Comparison of ENCODE assay signal across 13 mouse cellular contexts in the genomic region with DNA sequence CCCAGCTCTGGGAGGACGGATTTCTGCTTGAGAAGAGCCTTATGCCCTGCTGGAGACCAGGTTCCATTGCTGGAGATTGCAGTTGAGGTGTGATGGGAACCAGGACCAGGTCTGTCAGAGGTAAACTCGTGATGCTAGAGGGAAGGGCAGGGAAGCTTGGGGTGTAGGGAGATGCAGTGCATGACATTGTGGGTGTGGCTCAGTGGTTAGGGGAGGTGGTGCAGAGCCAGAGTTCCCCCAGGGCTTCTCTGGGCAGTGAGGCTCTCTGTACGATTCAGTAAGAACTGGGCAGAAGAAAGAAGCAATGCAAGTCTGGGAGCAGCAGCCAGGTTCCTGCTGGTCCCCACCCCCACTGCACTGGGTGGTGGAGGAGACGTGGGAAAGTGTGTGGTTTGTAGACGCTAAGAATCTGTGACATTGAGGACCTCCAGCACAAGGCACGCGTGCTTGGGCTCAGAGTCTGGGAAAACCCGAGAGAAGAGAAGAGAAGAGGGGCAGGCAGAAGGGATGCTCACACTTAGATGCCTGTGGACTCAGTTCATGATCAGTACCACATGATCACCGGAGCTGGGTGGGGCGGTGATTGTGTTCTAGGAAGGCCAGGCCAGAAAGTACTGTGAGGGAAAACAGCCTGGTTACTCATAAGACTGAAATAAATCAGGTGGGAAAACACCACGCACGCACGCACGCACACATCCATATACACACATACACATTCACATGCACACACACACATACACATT. TPM values are rescaled to one million over a fixed set of nuclear protein-coding genes. Genes with fewer than 3 reads are reported as not detected.
DNase-seq lines count a peak whose midpoint lies in the region; ATAC-seq and TF ChIP-seq lines count a peak whose summit lies in the region.
"Had no signal": no experiment of that assay in that cellular context is flagged by ENCODE, and none has a peak within 500 bp of the region (broad histone marks: within the 10 kb centered on the region; RNA-seq: fewer than 3 reads in every experiment).

No protein-coding gene starts in this region.

- no peak overlapping the region for H3K4me3 ChIP-seq in heart, embryonic 13.5 days
- H3K4me3 ChIP-seq in CH12.LX (replicated peaks in 1 of 3; ENCODE audit: low read depth in 2 of 3, low read length in 2 of 3, poor library complexity in 1 of 3) = peak overlapping the region in 2 of 3 experiments; percentile 25
- H3K4me3 ChIP-seq in embryonic facial prominence, embryonic 14.5 days (ENCODE audit: low read depth, low read length) = no peak overlapping the region
- peak overlapping the region; percentile 16 for H3K4me3 ChIP-seq in liver, embryonic 15.5 days (replicated peaks)
- H3K4me3 ChIP-seq: heart, embryonic 15.5 days had no signal

- TF ChIP-seq EP300 in CH12.LX (IDR thresholded peaks at IDR 0.05; ENCODE audit: low read length) = no peak

- ATAC-seq in heart, embryonic 13.5 days (ENCODE audit: extremely low read depth, insufficient number of reproducible peaks, low FRiP score, low TSS enrichment) = no peak
- ATAC-seq in embryonic facial prominence, embryonic 14.5 days (ENCODE audit: low read depth) = no peak
- ATAC-seq in liver, embryonic 15.5 days (ENCODE audit: insufficient read depth) = no peak

- DNase-seq in heart, adult 8-10 months (ENCODE audit: low spot score) = no peak
- DNase-seq in CH12.LX (ENCODE audit: extremely low read depth) = peak; percentile 51
- DNase-seq in embryonic facial prominence, embryonic 14.5 days (ENCODE audit: low spot score) = no peak
- DNase-seq in right cerebral cortex, adult 18-20 months = no peak
- DNase-seq in right cerebral cortex, postnatal 4 days = no peak
- no peak for DNase-seq in thymus, adult 18-20 months
- DNase-seq: adrenal gland, postnatal 14 days; thymus, postnatal 36 days had no signal

- 0 out of 2 replicates have a peak overlapping the region, but pooled peaks have one; percentile 87 for H3K4me2 ChIP-seq in heart, embryonic 13.5 days
- H3K4me2 ChIP-seq in CH12.LX (ENCODE audit: insufficient read depth, low read depth, poor library complexity, severe bottlenecking) = peak overlapping the region; percentile 52
- H3K4me2 ChIP-seq in embryonic facial prominence, embryonic 14.5 days (ENCODE audit: low read depth, low read length) = peak overlapping the region; percentile 77
- peak overlapping the region; percentile 84 for H3K4me2 ChIP-seq in liver, embryonic 15.5 days

- TF ChIP-seq RAD21 in CH12.LX (IDR thresholded peaks at IDR 0.05; ENCODE audit: low read depth, low read length) = no peak

- no peak overlapping the region for H3K9ac ChIP-seq in heart, embryonic 13.5 days
- peak overlapping the region; percentile 17; the same call in 1 of the 2 replicates for H3K9ac ChIP-seq in CH12.LX (ENCODE audit: insufficient read depth, low read depth)
- no peak overlapping the region for H3K9ac ChIP-seq in embryonic facial prominence, embryonic 14.5 days (ENCODE audit: low read depth, low read length)
- no peak overlapping the region for H3K9ac ChIP-seq in liver, embryonic 15.5 days

- no peaks in the 10 kb centered on the region for H3K27me3 ChIP-seq in heart, embryonic 13.5 days (replicated peaks)
- H3K27me3 ChIP-seq in CH12.LX (replicated peaks) = peaks cover 2% of the 10 kb centered on the region
- H3K27me3 ChIP-seq in embryonic facial prominence, embryonic 14.5 days (replicated peaks; ENCODE audit: control insufficient read depth, insufficient read depth, low read length) = no peaks in the 10 kb centered on the region
- no peaks in the 10 kb centered on the region for H3K27me3 ChIP-seq in liver, embryonic 15.5 days
- H3K27me3 ChIP-seq: heart, embryonic 15.5 days had no signal

- no peak for TF ChIP-seq POLR2A in CH12.LX (IDR thresholded peaks at IDR 0.05; ENCODE audit: low read depth, low read length)

- peaks cover 13% of the 10 kb centered on the region; the same call in 1 of the 2 replicates for H3K79me2 ChIP-seq in CH12.LX (replicated peaks; ENCODE audit: control insufficient read depth, extremely low read depth, insufficient read depth, poor library complexity, severe bottlenecking)

- H3K36me3 ChIP-seq in heart, embryonic 13.5 days = no peaks in the 10 kb centered on the region
- H3K36me3 ChIP-seq in CH12.LX (replicated peaks in 1 of 2; ENCODE audit: control insufficient read depth in 1 of 2, insufficient read depth in 1 of 2, low read length in 1 of 2) = peaks cover 2 to 26% of the 10 kb centered on the region in 2 experiments
- H3K36me3 ChIP-seq in embryonic facial prominence, embryonic 14.5 days (ENCODE audit: control insufficient read depth, insufficient read depth, low read length) = no peaks in the 10 kb centered on the region
- H3K36me3 ChIP-seq in liver, embryonic 15.5 days (replicated peaks) = no peaks in the 10 kb centered on the region
- H3K36me3 ChIP-seq: heart, embryonic 15.5 days had no signal

- no peak overlapping the region for H3K27ac ChIP-seq in heart, embryonic 13.5 days (replicated peaks)
- H3K27ac ChIP-seq in CH12.LX (ENCODE audit: insufficient read depth, low read depth) = peak overlapping the region; percentile 70
- no peak overlapping the region; the same call in none of the 2 replicates for H3K27ac ChIP-seq in embryonic facial prominence, embryonic 14.5 days (replicated peaks; ENCODE audit: low read depth, low read length)
- peak overlapping the region; percentile 68 for H3K27ac ChIP-seq in liver, embryonic 15.5 days (replicated peaks)
- H3K27ac ChIP-seq: heart, embryonic 15.5 days had no signal

- TF ChIP-seq CTCF in CH12.LX (conservative IDR thresholded peaks at IDR 0.05 in 1 of 2, IDR thresholded peaks at IDR 0.05 in 1 of 2; ENCODE audit: low read depth in 2 of 2, low read length in 2 of 2) = no peak

- in situ Hi-C loops in CH12.LX (cut with MboI; ENCODE audit: low pct_ligation_motif_present, low pct_unique_long_range_greater_than_20kb, low sequenced_read_pairs) = no loop called here

- WGBS in heart, embryonic 13.5 days = 75% methylated on average over 14 of the region's 14 CpGs
- 67% methylated on average over 14 of the region's 14 CpGs for WGBS in embryonic facial prominence, embryonic 14.5 days
- 50% methylated on average over 14 of the region's 14 CpGs for WGBS in liver, embryonic 15.5 days (ENCODE audit: insufficient replicate concordance)

- dilution Hi-C loops in CH12.LX (cut with MboI; ENCODE audit: extremely low pct_ligation_motif_present, extremely low pct_unique_long_range_greater_than_20kb, low sequenced_read_pairs) = no loop called here

- no peaks in the 10 kb centered on the region for H3K9me3 ChIP-seq in heart, embryonic 13.5 days
- no peaks in the 10 kb centered on the region for H3K9me3 ChIP-seq in CH12.LX (replicated peaks; ENCODE audit: low read length)
- H3K9me3 ChIP-seq in embryonic facial prominence, embryonic 14.5 days (ENCODE audit: control insufficient read depth, low read length) = no peaks in the 10 kb centered on the region
- H3K9me3 ChIP-seq in liver, embryonic 15.5 days (replicated peaks) = no peaks in the 10 kb centered on the region
- H3K9me3 ChIP-seq: heart, embryonic 15.5 days had no signal

- peaks cover 62% of the 10 kb centered on the region for H3K4me1 ChIP-seq in heart, embryonic 13.5 days
- H3K4me1 ChIP-seq in CH12.LX (ENCODE audit: control insufficient read depth in 1 of 2, insufficient read depth in 2 of 2) = peaks cover 41 to 70% of the 10 kb centered on the region in 2 experiments
- H3K4me1 ChIP-seq in embryonic facial prominence, embryonic 14.5 days (ENCODE audit: control insufficient read depth, insufficient read depth, low read length) = peaks cover 33% of the 10 kb centered on the region
- H3K4me1 ChIP-seq in liver, embryonic 15.5 days (replicated peaks) = peaks cover 72% of the 10 kb centered on the region

TF ChIP-seq in CH12.LX, 34 proteins besides CTCF, POLR2A, EP300 and RAD21 (continues in another document):
- TF ChIP-seq PAX5 (IDR thresholded peaks at IDR 0.05; ENCODE audit: low read length) = no peak
- TF ChIP-seq RCOR1 (conservative IDR thresholded peaks at IDR 0.05; ENCODE audit: low read depth, low read length) = no peak
- TF ChIP-seq ZKSCAN1 (IDR thresholded peaks at IDR 0.05; ENCODE audit: borderline replicate concordance, low read depth, low read length) = no peak
- no peak for TF ChIP-seq USF2 (conservative IDR thresholded peaks at IDR 0.05; ENCODE audit: low read depth, low read length)
- no peak for TF ChIP-seq CHD2 (IDR thresholded peaks at IDR 0.05; ENCODE audit: low read length)
- no peak for TF ChIP-seq UBTF (IDR thresholded peaks at IDR 0.05; ENCODE audit: low read depth, low read length)
- TF ChIP-seq ZNF384 (IDR thresholded peaks at IDR 0.05; ENCODE audit: low read depth, low read length) = no peak
- no peak for TF ChIP-seq CHD1 (IDR thresholded peaks at IDR 0.05; ENCODE audit: low read depth, low read length)
- no peak for TF ChIP-seq MAZ (IDR thresholded peaks at IDR 0.05; ENCODE audit: low read depth, low read length)
- no peak for TF ChIP-seq IRF4 (IDR thresholded peaks at IDR 0.05; ENCODE audit: low read depth, low read length)
- no peak for TF ChIP-seq KAT2A (IDR thresholded peaks at IDR 0.05; ENCODE audit: insufficient replicate concordance, low read length)
- no peak for TF ChIP-seq POLR2AphosphoS2 (IDR thresholded peaks at IDR 0.05; ENCODE audit: low read depth, low read length)
- peak; percentile 62; the same call in 1 of the 2 replicates for TF ChIP-seq MEF2A (IDR thresholded peaks at IDR 0.05; ENCODE audit: borderline replicate concordance, low read depth, low read length)
- TF ChIP-seq MXI1 (IDR thresholded peaks at IDR 0.05; ENCODE audit: low read depth, low read length) = no peak
- no peak for TF ChIP-seq SIN3A (IDR thresholded peaks at IDR 0.05; ENCODE audit: low read length)
- no peak for TF ChIP-seq E2F4 (IDR thresholded peaks at IDR 0.05; ENCODE audit: insufficient replicate concordance, low read depth, low read length)

RNA-seq across cellular contexts. Expression of a gene that starts 2.3 kb away (rescaled TPM):
- polyA plus RNA-seq in heart, embryonic 13.5 days (2015; fragmentation: Nextera tagmentation; extraction: Ambion mirVana) = 16.2 and 17.5 TPM in 2 replicates
- total RNA-seq in heart, adult 8-10 months (2022) = 1 to 10 TPM; 3.9 to 5.2 (median 4.6) TPM
- 7.6 and 7.8 TPM in 2 replicates for total RNA-seq in CH12.LX (2012; rRNA removed)
- total RNA-seq in CH12.LX (2014; rRNA removed) = 2.3 and 3.1 TPM in 2 replicates
- polyA plus RNA-seq in CH12.LX (2012; ENCODE audit: insufficient read length, low read depth) = 17.0 and 18.1 TPM in 2 replicates
- 25.1 and 25.4 TPM in 2 replicates for polyA plus RNA-seq in embryonic facial prominence, embryonic 14.5 days (2014; fragmentation: Nextera tagmentation; extraction: Ambion mirVana)
- 8.9 and 10.4 TPM in 2 replicates for polyA plus RNA-seq in liver, embryonic 15.5 days (2015; fragmentation: Nextera tagmentation; extraction: Ambion mirVana)

RNA-seq across cellular contexts. Expression of a gene that starts 57.2 kb away (rescaled TPM):
- polyA plus RNA-seq in heart, embryonic 13.5 days (2015; fragmentation: Nextera tagmentation; extraction: Ambion mirVana) = not detected in 2 replicates
- total RNA-seq in heart, adult 8-10 months (2022) = not detected
- total RNA-seq in CH12.LX (2012; rRNA removed) (not detected in 2 replicates), CH12.LX (2014; rRNA removed) (not detected in 2 replicates)
- polyA plus RNA-seq in CH12.LX (2012; ENCODE audit: insufficient read length, low read depth) = not detected in 2 replicates
- polyA plus RNA-seq in embryonic facial prominence, embryonic 14.5 days (2014; fragmentation: Nextera tagmentation; extraction: Ambion mirVana) = not detected in 2 replicates
- polyA plus RNA-seq in liver, embryonic 15.5 days (2015; fragmentation: Nextera tagmentation; extraction: Ambion mirVana) = 1.4 and 1.9 TPM in 2 replicates
- total RNA-seq: adrenal gland, postnatal 14 days; megakaryocyte-erythroid progenitor cell, adult 5-6 weeks had no signal
- polyA plus RNA-seq: heart, embryonic 15.5 days; large intestine, adult 2 months had no signal

Comparison
In these comparisons a context has a peak if more than half of its experiments do, and no peak if none do; other contexts are left out.
1. H3K27ac ChIP-seq: peak in CH12.LX (single experiment) and liver, embryonic 15.5 days (single experiment); none in heart, embryonic 13.5 days (single experiment) and embryonic facial prominence, embryonic 14.5 days (single experiment).
2. H3K4me3 ChIP-seq: peak in CH12.LX (2 of 3) and liver, embryonic 15.5 days (single experiment); none in heart, embryonic 13.5 days (single experiment) and embryonic facial prominence, embryonic 14.5 days (single experiment).
3. Peak in every context shown above with its lines, with median percentiles within 50 percentile points of each other: H3K4me2 ChIP-seq.